Mouse (Mus musculus) heart, adult 2 months (tissue): ENCODE data around the gene Adamts13.

Experiments
- CTCF ChIP-seq: fragments of 200-600 bp; IDR thresholded peaks from 2 replicates; pipeline ENCODE4 v1.8.1; 2022; ENCODE audit warnings: antibody characterized with exemption, mild to moderate bottlenecking, moderate library complexity
- EP300 ChIP-seq: fragments of 200-500 bp; IDR thresholded peaks from 2 replicates; pipeline ENCODE4 v1.6.1; 2011; ENCODE audit warnings: low read depth, low read length, control low read depth; ENCODE audit not compliant: insufficient read depth
- POLR2A ChIP-seq: fragments of 200-500 bp; IDR thresholded peaks from 2 replicates; pipeline ENCODE4 v1.6.1; 2011; ENCODE audit warnings: mild to moderate bottlenecking, low read depth, low read length, control low read depth; ENCODE audit not compliant: insufficient read depth

GRCm38 (mm10) chr2:26997498-26997897 is 24.3 kb downstream of the Adamts13 start:
- TF ChIP-seq CTCF (peak; percentile 29), POLR2A (no peak), EP300 (no peak)
